Mouse (Mus musculus): Measurements from ENCODE around the gene Macc1. TPM values are rescaled to one million over a fixed set of nuclear protein-coding genes. Genes with fewer than 3 reads are reported as not detected.

Macc1 gene
- polyA plus RNA-seq, 1 experiment from 2014 or later, result 0.12 TPM

GRCm38 (mm10) chr12:119387925-119388324, 73.9 kb downstream of the Macc1 start:
- ATAC-seq (ENCODE audit: extremely low read depth, insufficient number of reproducible peaks, low FRiP score, low TSS enrichment), result no peak
- H3K36me3 ChIP-seq, result no peaks in the 10 kb centered on the region
- 55% methylated on average over 2 of the region's 2 CpGs for WGBS

DNA sequence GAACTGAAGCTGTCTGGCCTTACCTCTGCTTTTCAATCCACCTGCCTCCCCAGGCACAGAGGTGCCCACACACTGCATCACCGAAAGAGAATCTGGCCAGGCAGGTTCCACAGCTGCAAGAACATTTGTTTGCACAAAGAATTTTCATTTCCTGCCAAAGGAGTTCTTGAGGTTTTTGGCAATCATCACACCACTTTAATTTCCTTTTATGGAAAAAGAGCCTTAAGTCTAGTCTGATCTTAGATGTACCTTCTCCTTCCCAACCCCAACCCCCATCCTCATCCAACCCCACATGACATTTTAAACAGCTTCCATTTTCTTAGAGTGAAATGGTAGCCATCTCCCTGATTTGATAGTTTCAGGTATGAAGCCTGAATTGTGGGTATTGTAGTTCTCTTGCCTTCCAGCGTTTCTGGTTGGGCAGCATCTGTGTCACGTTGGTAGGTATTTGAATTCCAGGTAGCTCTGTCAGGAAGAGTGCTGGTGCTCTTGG, 76.2 kb downstream of the Macc1 start:
- no peak overlapping the region for H3K4me2 ChIP-seq
- no peak for ATAC-seq (ENCODE audit: extremely low read depth, insufficient number of reproducible peaks, low FRiP score, low TSS enrichment)

More at GRCm38 (mm10) chr12:119387925-119388324, 73.9 kb downstream of the Macc1 start:
- Histone ChIP-seq H3K9me3 (no peaks in the 10 kb centered on the region), H3K4me2 (no peak overlapping the region), H3K4me1 (no peaks in the 10 kb centered on the region; the same call in 1 of the 2 replicates), H3K27me3 (replicated peaks) (no peaks in the 10 kb centered on the region), H3K27ac (replicated peaks) (no peak overlapping the region), H3K9ac (no peak overlapping the region), H3K4me3 (no peak overlapping the region)

DNA sequence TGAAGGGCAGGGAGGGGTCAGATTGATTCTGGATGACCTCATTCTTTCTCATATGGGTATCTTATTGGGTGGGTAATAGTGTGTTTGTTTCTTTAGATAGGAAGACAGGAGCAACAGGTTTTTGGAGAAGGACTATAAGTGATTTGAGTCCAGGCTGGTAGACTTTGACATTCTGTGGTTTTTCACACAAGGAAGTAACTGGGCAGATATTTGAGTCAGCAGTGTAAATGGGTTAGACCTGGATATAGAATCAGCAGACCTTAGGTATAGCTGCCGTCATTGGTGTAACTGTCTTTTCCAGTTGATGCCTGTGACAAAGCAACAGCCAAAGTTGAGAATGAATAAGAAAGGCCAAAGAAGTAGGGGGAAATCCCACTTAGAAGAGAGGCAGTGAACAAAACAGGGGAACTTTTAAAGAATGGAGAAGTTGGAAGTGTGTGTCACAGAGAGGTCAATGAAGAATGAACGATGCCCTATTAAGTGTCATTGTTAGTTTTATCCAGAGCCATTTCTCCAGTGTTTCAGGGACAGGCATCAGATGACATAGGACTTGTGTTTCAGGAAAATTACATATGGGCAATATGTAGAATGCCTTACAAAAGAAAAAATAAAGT, 84.1 kb downstream of the Macc1 start:
- Histone ChIP-seq H3K4me1 (no peaks in the 10 kb centered on the region), H3K4me3 (no peak overlapping the region), H3K27ac (replicated peaks) (no peak overlapping the region), H3K4me2 (no peak overlapping the region), H3K27me3 (replicated peaks) (no peaks in the 10 kb centered on the region), H3K9ac (no peak overlapping the region), H3K9me3 (no peaks in the 10 kb centered on the region), H3K36me3 (no peaks in the 10 kb centered on the region)
- 83% methylated on average over 2 of the region's 2 CpGs for WGBS
- ATAC-seq (ENCODE audit: extremely low read depth, insufficient number of reproducible peaks, low FRiP score, low TSS enrichment), result no peak

More for the DNA sequence above, 76.2 kb downstream of the Macc1 start:
- H3K4me3 ChIP-seq, result no peak overlapping the region
- no peaks in the 10 kb centered on the region for H3K9me3 ChIP-seq
- no peaks in the 10 kb centered on the region for H3K27me3 ChIP-seq (replicated peaks)
- WGBS, result 59% methylated on average over 3 of the region's 3 CpGs
- H3K9ac ChIP-seq, result no peak overlapping the region
- H3K27ac ChIP-seq (replicated peaks), result no peak overlapping the region
- no peaks in the 10 kb centered on the region; the same call in 1 of the 2 replicates for H3K4me1 ChIP-seq
- H3K36me3 ChIP-seq, result no peaks in the 10 kb centered on the region

GRCm38 (mm10) chr12:119402273-119402672, 88.2 kb downstream of the Macc1 start:
- Histone ChIP-seq H3K9me3 (no peaks in the 10 kb centered on the region), H3K4me2 (no peak overlapping the region), H3K27me3 (replicated peaks) (no peaks in the 10 kb centered on the region), H3K27ac (replicated peaks) (no peak overlapping the region), H3K9ac (no peak overlapping the region), H3K4me1 (no peaks in the 10 kb centered on the region), H3K4me3 (no peak overlapping the region), H3K36me3 (no peaks in the 10 kb centered on the region)
- no peak for ATAC-seq (ENCODE audit: extremely low read depth, insufficient number of reproducible peaks, low FRiP score, low TSS enrichment)
- WGBS, result 60% methylated on average over 1 of the region's 1 CpGs

DNA sequence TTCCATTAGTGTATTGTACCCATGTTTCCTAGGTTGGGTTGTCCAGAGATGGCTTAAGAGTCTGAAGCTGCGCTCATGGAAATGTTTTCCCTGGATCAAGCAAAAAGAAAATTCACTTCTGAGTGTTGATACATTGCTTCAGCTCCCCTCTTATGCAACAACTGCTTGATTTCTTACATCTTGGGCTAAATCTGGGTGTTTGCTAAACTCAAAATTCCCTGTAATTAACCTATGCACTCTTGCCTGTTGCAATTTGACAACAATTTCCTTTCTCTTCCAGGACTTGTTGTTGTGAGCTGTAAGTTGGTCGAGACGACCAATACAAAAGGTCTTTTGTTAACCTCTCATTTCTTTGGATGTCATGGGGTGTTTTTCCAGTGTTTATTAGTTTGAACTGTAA, 88.7 kb downstream of the Macc1 start:
- H3K9ac ChIP-seq, result no peak overlapping the region
- no peak for ATAC-seq (ENCODE audit: extremely low read depth, insufficient number of reproducible peaks, low FRiP score, low TSS enrichment)
- H3K4me3 ChIP-seq, result no peak overlapping the region
- no peaks in the 10 kb centered on the region for H3K4me1 ChIP-seq
- 67% methylated on average over 3 of the region's 3 CpGs for WGBS
- no peak overlapping the region for H3K4me2 ChIP-seq
- H3K27me3 ChIP-seq (replicated peaks), result no peaks in the 10 kb centered on the region
- H3K27ac ChIP-seq (replicated peaks), result no peak overlapping the region
- H3K9me3 ChIP-seq, result no peaks in the 10 kb centered on the region
- no peaks in the 10 kb centered on the region for H3K36me3 ChIP-seq

DNA sequence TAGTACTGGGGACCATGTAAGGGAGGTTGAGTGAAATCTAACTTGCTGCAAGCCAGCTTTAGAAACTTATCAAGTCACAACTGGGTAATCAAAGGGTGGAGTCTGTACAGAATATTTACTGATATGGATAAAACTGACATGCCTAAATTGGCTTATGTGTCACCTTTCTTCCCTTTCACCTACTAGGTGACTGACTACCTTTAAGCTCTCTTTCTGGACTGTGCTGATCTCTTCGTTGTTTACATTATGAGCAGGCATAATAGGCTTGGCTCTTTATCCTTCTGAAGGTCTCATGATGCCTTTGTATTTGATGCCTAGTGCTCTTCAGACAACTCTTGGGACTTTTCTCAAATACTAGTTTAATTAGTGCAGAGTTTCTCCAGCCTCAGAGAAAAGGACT, 90.7 kb downstream of the Macc1 start:
- 77% methylated on average over 1 of the region's 1 CpGs for WGBS
- Histone ChIP-seq H3K9me3 (no peaks in the 10 kb centered on the region), H3K9ac (no peak overlapping the region), H3K4me3 (no peak overlapping the region), H3K4me1 (no peaks in the 10 kb centered on the region), H3K4me2 (no peak overlapping the region), H3K27me3 (replicated peaks) (no peaks in the 10 kb centered on the region), H3K27ac (replicated peaks) (no peak overlapping the region), H3K36me3 (no peaks in the 10 kb centered on the region)
- no peak for ATAC-seq (ENCODE audit: extremely low read depth, insufficient number of reproducible peaks, low FRiP score, low TSS enrichment)

DNA sequence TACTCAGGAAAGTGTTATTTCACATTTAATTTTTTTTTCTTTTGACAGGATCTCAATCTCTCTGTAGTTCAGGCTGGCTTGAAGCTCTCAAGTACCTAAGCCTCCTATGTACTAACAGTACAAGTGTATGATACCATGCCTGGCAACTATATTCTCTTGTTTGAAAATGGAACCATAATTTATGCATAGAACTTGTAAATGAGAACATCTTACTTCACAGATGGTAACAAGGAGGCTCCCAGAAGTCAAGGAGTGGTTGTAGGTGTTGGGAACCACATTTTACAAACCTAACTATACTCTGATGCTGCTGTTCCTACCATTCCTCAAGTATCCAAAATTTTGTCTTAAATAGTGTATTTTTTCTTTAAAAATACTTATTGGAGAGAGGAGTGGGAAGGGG, 96.5 kb downstream of the Macc1 start:
- H3K9ac ChIP-seq, result no peak overlapping the region
- ATAC-seq (ENCODE audit: extremely low read depth, insufficient number of reproducible peaks, low FRiP score, low TSS enrichment), result no peak

GRCm38 (mm10) chr12:119410956-119411355, 96.9 kb downstream of the Macc1 start:
- Histone ChIP-seq H3K27ac (replicated peaks) (no peak overlapping the region), H3K27me3 (replicated peaks) (no peaks in the 10 kb centered on the region), H3K9ac (no peak overlapping the region), H3K36me3 (no peaks in the 10 kb centered on the region), H3K4me1 (no peaks in the 10 kb centered on the region), H3K4me2 (no peak overlapping the region), H3K9me3 (no peaks in the 10 kb centered on the region), H3K4me3 (no peak overlapping the region)
- WGBS, result 61% methylated on average over 2 of the region's 2 CpGs
- ATAC-seq (ENCODE audit: extremely low read depth, insufficient number of reproducible peaks, low FRiP score, low TSS enrichment), result no peak

More for the DNA sequence above, 96.5 kb downstream of the Macc1 start:
- Histone ChIP-seq H3K4me3 (no peak overlapping the region), H3K9me3 (no peaks in the 10 kb centered on the region), H3K4me1 (no peaks in the 10 kb centered on the region), H3K36me3 (no peaks in the 10 kb centered on the region), H3K4me2 (no peak overlapping the region), H3K27me3 (replicated peaks) (no peaks in the 10 kb centered on the region), H3K27ac (replicated peaks) (no peak overlapping the region)

DNA sequence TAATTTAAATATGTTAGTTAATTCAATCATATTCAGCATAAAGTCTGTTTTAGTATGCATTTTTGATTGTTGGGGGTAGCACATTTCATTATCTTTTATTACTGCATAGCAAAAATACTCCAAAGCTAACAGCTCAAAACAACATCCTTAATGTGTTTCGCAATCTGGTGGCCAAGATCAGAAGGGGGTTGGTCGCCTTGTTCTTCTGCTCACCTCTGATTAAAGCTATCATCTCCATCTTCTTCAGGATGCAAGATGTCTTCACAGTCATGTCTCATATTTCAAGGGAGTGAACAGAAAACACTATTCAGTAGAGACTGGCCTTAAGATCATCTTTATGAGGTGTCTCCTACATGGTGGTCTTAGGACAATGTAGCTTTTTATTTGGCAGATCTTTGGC, 97.9 kb downstream of the Macc1 start:
- ATAC-seq (ENCODE audit: extremely low read depth, insufficient number of reproducible peaks, low FRiP score, low TSS enrichment), result no peak

GRCm38 (mm10) chr12:119415900-119416299, 101.8 kb downstream of the Macc1 start:
- Histone ChIP-seq H3K27ac (replicated peaks) (no peak overlapping the region), H3K27me3 (replicated peaks) (no peaks in the 10 kb centered on the region), H3K4me1 (no peaks in the 10 kb centered on the region), H3K9me3 (no peaks in the 10 kb centered on the region), H3K9ac (no peak overlapping the region), H3K4me3 (no peak overlapping the region), H3K4me2 (no peak overlapping the region), H3K36me3 (no peaks in the 10 kb centered on the region)
- ATAC-seq (ENCODE audit: extremely low read depth, insufficient number of reproducible peaks, low FRiP score, low TSS enrichment), result no peak
- WGBS, result 66% methylated on average over 2 of the region's 2 CpGs

More for the DNA sequence above, 97.9 kb downstream of the Macc1 start:
- WGBS, result 71% methylated on average over 2 of the region's 2 CpGs
- Histone ChIP-seq H3K4me1 (no peaks in the 10 kb centered on the region), H3K4me3 (no peak overlapping the region), H3K36me3 (no peaks in the 10 kb centered on the region), H3K27me3 (replicated peaks) (no peaks in the 10 kb centered on the region), H3K4me2 (no peak overlapping the region), H3K9me3 (no peaks in the 10 kb centered on the region), H3K9ac (no peak overlapping the region), H3K27ac (replicated peaks) (no peak overlapping the region)

DNA sequence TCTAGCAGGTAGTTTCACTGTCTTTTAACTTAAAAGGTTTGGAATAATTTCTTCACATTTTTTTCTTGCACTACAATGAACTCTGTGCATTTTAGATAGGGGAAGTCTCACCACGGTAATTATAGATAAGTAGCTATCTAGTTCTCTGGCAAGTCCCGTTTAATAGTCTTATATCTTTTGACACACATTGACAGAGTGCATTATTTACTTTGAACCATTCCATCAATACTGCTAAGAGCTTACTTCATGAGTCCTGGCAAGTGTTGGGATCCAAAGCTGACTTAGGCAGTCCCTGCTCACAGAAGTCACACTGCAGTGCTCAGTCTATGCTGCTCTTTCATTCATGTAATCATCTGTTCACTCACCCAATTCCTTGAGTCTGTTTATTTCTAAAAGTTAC, 111.7 kb downstream of the Macc1 start:
- H3K4me1 ChIP-seq, result no peaks in the 10 kb centered on the region
- ATAC-seq (ENCODE audit: extremely low read depth, insufficient number of reproducible peaks, low FRiP score, low TSS enrichment), result no peak
- 46% methylated on average over 2 of the region's 2 CpGs for WGBS

GRCm38 (mm10) chr12:119426182-119426886, 112.3 kb downstream of the Macc1 start:
- Histone ChIP-seq H3K27ac (replicated peaks) (no peak overlapping the region), H3K27me3 (replicated peaks) (no peaks in the 10 kb centered on the region), H3K9me3 (no peaks in the 10 kb centered on the region), H3K4me3 (no peak overlapping the region), H3K4me2 (no peak overlapping the region), H3K36me3 (no peaks in the 10 kb centered on the region), H3K9ac (no peak overlapping the region), H3K4me1 (no peaks in the 10 kb centered on the region)
- ATAC-seq (ENCODE audit: extremely low read depth, insufficient number of reproducible peaks, low FRiP score, low TSS enrichment), result no peak
- WGBS, result 92% methylated on average over 2 of the region's 2 CpGs

More for the DNA sequence above, 111.7 kb downstream of the Macc1 start:
- Histone ChIP-seq H3K9ac (no peak overlapping the region), H3K4me3 (no peak overlapping the region), H3K4me2 (no peak overlapping the region), H3K27ac (replicated peaks) (no peak overlapping the region), H3K36me3 (no peaks in the 10 kb centered on the region), H3K27me3 (replicated peaks) (no peaks in the 10 kb centered on the region), H3K9me3 (no peaks in the 10 kb centered on the region)
